Mouse (Mus musculus) neural tube, embryonic 14.5 days (tissue): ENCODE measurements around the gene Apol6. TPM values are rescaled to one million over a fixed set of nuclear protein-coding genes. Genes with fewer than 3 reads are reported as not detected.

Experiments used
- ATAC-seq: fragments of 200-750 bp; cut with Nextera tagmentation; 2 replicates; pipeline ENCODE4 v1.8.0; 2017; ENCODE audit warnings: low read depth, mild to moderate bottlenecking, moderate TSS enrichment, moderate library complexity
- H3K27ac ChIP-seq: fragments of 300-500 bp; sonication (generic); 2 replicates; pipeline ENCODE4 v1.5.1; 2014; ENCODE audit warnings: low read depth, mild to moderate bottlenecking, control low read depth, low read length, moderate library complexity, mixed read lengths
- H3K27me3 ChIP-seq: fragments of 300-500 bp; sonication (generic); 2 replicates; pipeline ENCODE4 v1.6.1; 2014; ENCODE audit warnings: low read length; ENCODE audit not compliant: control insufficient read depth, insufficient read depth
- H3K36me3 ChIP-seq: fragments of 300-500 bp; sonication (generic); 2 replicates; pipeline ENCODE4 v1.6.1; 2014; ENCODE audit warnings: low read length, mixed read lengths; ENCODE audit not compliant: control insufficient read depth, insufficient read depth
- H3K4me1 ChIP-seq: fragments of 300-500 bp; sonication (generic); 2 replicates; pipeline ENCODE4 v1.6.1; 2014; ENCODE audit warnings: low read length; ENCODE audit not compliant: control insufficient read depth, insufficient read depth
- H3K4me2 ChIP-seq: fragments of 300-500 bp; sonication (generic); 2 replicates; pipeline ENCODE4 v1.6.1; 2014; ENCODE audit warnings: mild to moderate bottlenecking, low read depth, low read length, control low read depth
- H3K4me3 ChIP-seq: fragments of 300-500 bp; sonication (generic); 2 replicates; pipeline ENCODE4 v1.5.1; 2014; ENCODE audit warnings: low read depth, low read length, control low read depth, mixed read lengths
- H3K9ac ChIP-seq: fragments of 300-500 bp; sonication (generic); replicated peaks from 2 replicates; pipeline ENCODE4 v1.6.1; 2014; ENCODE audit warnings: low read depth, mild to moderate bottlenecking, control low read depth, low read length, mixed read lengths
- H3K9me3 ChIP-seq: fragments of 300-500 bp; sonication (generic); 2 replicates; pipeline ENCODE4 v1.6.1; 2016; ENCODE audit warnings: low read length; ENCODE audit not compliant: control insufficient read depth
- WGBS: fragments of 180-500 bp; shearing (Covaris S2); extraction: QIAGEN DNeasy Blood & Tissue Kit; methylation state at CpG from one replicate; pipeline ENCODE4 v1.1.7; 2014; 5-methylcytosine and 5-hydroxymethylcytosine counted together
- polyA plus RNA-seq: library from polyadenylated mRNA; unstranded; fragments of >200 nt; fragmentation: Nextera tagmentation; extraction: Ambion mirVana; gene quantifications from 2 replicates; pipeline ENCODE4 v1.2.1, GENCODE M21; 2014

The Apol6 gene
- polyA plus RNA-seq, 1 experiment from 2014 or later = 0.08 TPM

DNA sequence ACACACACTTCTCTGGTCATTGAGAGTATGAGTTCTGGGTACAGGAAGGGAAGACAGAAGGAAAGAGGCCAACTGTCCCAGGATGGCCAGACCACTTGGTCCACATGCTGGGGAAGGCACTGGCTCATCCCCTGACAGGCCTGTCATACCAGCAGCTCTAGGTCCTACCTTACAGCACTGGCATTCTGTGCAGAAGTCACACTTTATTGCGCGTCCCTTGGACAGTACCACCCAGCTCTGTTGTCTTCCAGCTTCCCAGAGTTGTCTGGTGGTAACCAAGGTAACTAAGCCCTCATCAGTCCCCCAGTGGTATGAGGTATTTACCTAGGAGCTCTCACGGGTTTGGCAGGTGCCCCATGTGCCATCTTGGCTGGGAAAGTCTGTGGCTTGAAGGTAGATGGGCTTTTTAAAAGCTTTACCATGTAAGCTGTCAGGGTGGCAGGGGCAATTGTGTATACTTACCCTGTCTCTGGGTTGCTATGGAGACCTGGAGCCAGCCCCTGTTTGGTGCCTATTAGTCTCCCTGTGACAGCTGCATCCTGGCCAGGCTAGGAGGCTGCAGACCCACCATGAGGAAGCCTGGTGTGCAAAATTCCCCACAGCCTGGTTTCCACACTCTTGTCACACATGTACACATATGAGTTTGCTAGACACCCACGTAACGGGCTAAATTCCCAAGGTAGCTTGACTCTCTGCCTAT lies 18.5 kb upstream of the Apol6 start:
- peak; percentile 51; the same call in 1 of the 2 replicates for ATAC-seq

DNA sequence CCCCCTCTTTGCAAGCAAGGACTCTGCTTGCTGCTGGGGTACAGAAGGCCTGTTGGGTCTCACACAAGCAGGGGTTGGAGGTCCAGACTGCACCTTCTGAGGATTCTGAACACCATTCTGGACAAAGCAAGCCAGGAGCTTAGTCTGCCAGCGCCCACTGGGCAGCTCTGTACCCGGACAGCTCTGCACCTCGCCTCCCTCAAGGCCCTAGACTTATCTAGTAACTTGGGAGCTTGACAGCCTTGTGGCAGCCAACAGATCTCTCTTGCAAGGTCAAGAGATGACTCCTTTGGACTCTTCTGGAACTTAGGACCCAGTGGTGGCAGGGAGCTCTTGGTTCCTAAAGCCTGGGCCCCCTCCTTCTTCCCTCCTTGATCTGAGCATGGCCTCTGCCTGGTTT lies 17.4 kb upstream of the Apol6 start:
- Histone ChIP-seq H3K36me3 (no peaks in the 10 kb centered on the region), H3K9ac (no peak overlapping the region), H3K4me1 (no peaks in the 10 kb centered on the region), H3K9me3 (no peaks in the 10 kb centered on the region), H3K27me3 (no peaks in the 10 kb centered on the region), H3K4me3 (no peak overlapping the region), H3K4me2 (no peak overlapping the region), H3K27ac (no peak overlapping the region)
- WGBS = 88% methylated on average over 3 of the region's 3 CpGs
- ATAC-seq = no peak

More for the DNA sequence above, 18.5 kb upstream of the Apol6 start:
- no peaks in the 10 kb centered on the region for H3K36me3 ChIP-seq
- no peaks in the 10 kb centered on the region for H3K4me1 ChIP-seq
- 55% methylated on average over 5 of the region's 5 CpGs for WGBS
- H3K4me3 ChIP-seq = no peak overlapping the region
- H3K27me3 ChIP-seq = no peaks in the 10 kb centered on the region
- no peak overlapping the region for H3K9ac ChIP-seq
- H3K27ac ChIP-seq = no peak overlapping the region
- H3K4me2 ChIP-seq = no peak overlapping the region
- H3K9me3 ChIP-seq = no peaks in the 10 kb centered on the region

DNA sequence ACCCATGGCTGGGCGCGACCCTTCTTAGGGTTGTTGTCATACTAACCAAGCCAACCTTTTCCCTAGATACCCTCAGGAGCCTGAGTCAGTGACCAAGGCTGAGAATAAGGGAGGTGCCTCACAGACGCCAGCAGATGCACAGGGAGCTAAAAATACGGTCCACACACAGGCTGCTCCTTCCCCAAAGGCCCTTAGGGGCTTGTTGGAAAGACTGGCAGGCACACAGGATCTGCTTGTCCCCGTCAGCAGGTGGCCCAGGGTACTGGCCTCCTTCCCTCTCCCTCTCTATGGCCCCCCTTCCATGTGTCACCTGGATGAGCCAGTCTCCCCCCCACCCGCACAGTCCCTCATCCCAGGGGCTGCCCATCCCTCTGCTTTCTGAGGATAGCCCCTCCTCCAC lies 16.9 kb upstream of the Apol6 start:
- no peak overlapping the region for H3K27ac ChIP-seq
- no peaks in the 10 kb centered on the region for H3K9me3 ChIP-seq
- no peak overlapping the region for H3K4me2 ChIP-seq
- no peaks in the 10 kb centered on the region for H3K27me3 ChIP-seq
- H3K4me1 ChIP-seq = no peaks in the 10 kb centered on the region
- 67% methylated on average over 6 of the region's 6 CpGs for WGBS
- no peaks in the 10 kb centered on the region for H3K36me3 ChIP-seq
- ATAC-seq = no peak; the same call in 1 of the 2 replicates
- no peak overlapping the region for H3K4me3 ChIP-seq
- H3K9ac ChIP-seq = no peak overlapping the region

DNA sequence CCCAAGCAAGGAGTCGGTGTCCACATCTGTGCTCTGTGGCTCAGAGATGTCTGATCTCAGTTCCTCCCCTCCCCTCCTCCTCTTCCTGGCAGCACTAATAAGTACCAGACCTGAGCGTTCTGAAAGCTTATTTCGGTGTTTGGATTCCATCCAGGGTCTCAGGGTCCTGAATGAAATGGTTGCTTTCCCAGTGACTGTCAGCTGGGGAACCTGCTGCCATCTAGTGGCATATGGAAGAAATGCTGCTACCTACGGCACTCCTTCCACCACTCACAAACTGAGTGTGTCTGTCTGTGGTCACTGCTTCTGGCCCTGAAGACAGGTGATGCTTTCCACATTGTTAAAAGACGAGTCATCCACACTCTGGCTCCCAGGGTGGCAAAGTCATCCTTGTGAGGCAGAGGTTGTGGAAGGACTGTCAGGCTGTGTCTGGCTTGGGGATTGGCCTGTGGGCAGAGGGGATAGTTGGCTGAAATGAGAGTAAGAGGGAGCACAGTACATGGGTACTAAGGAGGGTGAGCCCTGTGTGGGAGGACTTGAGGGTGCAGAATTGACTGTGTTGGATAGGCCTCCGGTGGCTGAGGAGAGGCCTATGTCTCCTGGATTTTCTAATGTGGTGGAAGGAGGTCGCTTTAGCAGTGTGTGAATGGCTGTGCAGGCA lies 15.1 kb upstream of the Apol6 start:
- H3K9me3 ChIP-seq = no peaks in the 10 kb centered on the region
- no peak overlapping the region for H3K4me2 ChIP-seq
- no peaks in the 10 kb centered on the region for H3K4me1 ChIP-seq
- H3K27me3 ChIP-seq = no peaks in the 10 kb centered on the region
- no peaks in the 10 kb centered on the region for H3K36me3 ChIP-seq
- 33% methylated on average over 7 of the region's 7 CpGs for WGBS
- H3K4me3 ChIP-seq = no peak overlapping the region
- ATAC-seq = peak; percentile 46; the same call in 1 of the 2 replicates
- no peak overlapping the region for H3K27ac ChIP-seq
- no peak overlapping the region for H3K9ac ChIP-seq

DNA sequence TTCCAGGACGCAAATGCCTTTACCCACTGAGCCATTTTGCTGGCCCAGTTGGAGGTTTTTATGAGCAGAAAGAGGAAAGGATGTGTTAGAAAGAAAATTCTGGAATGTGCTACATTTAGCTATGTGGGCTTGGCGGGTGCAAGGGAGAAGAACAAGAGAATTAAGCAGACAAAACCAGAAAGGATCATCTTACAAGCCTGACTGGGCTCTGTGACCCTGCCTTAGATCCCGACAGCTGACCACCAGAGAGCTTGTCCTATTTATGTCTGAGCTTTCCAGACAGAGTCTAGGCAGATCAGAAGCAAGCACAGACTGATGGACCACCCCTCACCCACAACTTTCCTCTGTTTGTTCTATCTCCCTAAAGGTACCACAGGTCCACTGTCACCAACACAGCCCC lies 13.3 kb upstream of the Apol6 start:
- H3K4me3 ChIP-seq = no peak overlapping the region
- WGBS = 62% methylated on average over 3 of the region's 3 CpGs
- H3K4me2 ChIP-seq = no peak overlapping the region
- no peaks in the 10 kb centered on the region for H3K27me3 ChIP-seq
- no peak overlapping the region for H3K27ac ChIP-seq
- H3K4me1 ChIP-seq = no peaks in the 10 kb centered on the region
- no peaks in the 10 kb centered on the region for H3K36me3 ChIP-seq
- no peak for ATAC-seq
- no peak overlapping the region for H3K9ac ChIP-seq
- no peaks in the 10 kb centered on the region for H3K9me3 ChIP-seq

DNA sequence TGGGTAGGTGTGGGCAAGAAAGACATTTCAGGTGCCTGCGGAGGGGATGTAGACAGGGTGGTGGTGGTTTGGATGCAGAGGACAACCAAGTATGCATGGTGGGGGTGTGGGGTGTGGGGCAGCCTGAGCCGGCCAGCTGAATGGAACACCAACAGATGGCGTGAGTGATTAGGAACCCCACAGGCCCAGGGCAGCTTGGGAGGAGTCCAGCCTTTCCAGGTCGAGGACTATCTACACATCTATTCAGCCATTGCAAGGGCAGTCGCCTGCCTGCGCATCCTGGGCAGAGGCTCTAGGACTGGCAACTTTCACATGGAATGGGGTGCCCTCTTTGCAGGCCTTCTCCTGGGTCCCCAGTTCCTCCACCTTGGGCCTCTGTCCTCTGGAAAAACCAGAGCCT lies 10.0 kb upstream of the Apol6 start:
- H3K27me3 ChIP-seq = no peaks in the 10 kb centered on the region
- 76% methylated on average over 6 of the region's 6 CpGs for WGBS
- H3K4me3 ChIP-seq = no peak overlapping the region
- no peak overlapping the region for H3K9ac ChIP-seq
- H3K9me3 ChIP-seq = no peaks in the 10 kb centered on the region
- H3K27ac ChIP-seq = no peak overlapping the region
- no peak overlapping the region for H3K4me2 ChIP-seq
- no peaks in the 10 kb centered on the region for H3K36me3 ChIP-seq
- 0 out of 2 replicates have a peak, but pooled peaks cover 2% of the 10 kb centered on the region for H3K4me1 ChIP-seq
- ATAC-seq = no peak

DNA sequence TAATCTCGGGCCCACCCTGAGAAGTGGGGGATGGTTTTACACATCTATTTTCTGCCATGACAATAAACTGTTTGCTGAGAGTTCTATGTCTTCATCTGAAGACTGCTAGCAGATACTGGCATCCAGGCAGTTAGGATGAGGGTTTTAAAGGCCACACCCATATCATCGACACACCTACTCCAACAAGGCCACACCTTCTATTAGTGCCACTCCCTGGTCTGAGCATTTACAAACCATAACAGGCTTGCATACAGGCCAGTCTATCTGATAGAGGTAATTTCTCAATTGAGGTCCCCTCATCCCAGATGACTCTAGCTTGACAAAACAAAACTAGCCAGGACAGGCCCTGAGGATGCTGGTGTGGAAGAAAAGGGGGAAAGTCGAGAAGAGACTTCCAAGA lies 8.9 kb upstream of the Apol6 start:
- no peaks in the 10 kb centered on the region for H3K36me3 ChIP-seq
- no peaks in the 10 kb centered on the region for H3K9me3 ChIP-seq
- H3K4me1 ChIP-seq = 0 out of 2 replicates have a peak, but pooled peaks cover 2% of the 10 kb centered on the region
- ATAC-seq = no peak
- H3K27me3 ChIP-seq = no peaks in the 10 kb centered on the region
- no peak overlapping the region for H3K4me3 ChIP-seq
- WGBS = 81% methylated on average over 3 of the region's 3 CpGs
- no peak overlapping the region for H3K9ac ChIP-seq
- H3K27ac ChIP-seq = no peak overlapping the region
- no peak overlapping the region for H3K4me2 ChIP-seq

DNA sequence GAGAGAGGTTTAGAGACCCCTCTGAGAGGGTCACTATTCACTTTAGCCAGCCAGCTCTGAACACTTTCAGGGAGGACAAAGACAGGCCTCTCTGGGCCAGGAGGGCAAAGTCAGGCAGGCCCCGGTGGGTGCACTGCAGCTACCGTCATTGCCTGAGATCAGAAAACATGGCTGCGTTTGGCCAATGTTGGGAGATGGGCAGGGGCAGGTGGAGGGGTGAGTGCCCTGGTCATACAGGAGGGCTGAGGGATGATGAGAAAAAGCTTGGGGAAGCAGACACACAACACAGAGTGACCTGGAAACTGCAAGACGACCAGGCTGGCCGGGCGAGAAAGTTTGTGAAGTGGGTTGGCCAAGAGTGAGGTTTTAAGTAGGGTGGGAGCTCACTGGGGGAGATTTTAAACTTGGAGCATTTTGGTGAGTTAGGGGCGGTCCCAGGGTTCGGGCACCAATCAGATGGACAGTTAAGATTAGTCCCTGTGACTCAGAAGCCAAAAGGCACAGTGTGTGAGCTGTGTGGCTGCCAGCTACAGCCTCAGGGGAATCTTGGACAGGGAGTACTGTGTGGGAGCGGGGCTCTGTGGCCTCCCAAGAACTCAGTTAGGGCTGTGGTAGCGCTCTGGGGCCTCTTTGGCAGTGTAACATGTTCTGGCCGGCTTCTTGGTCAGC lies 8.1 kb upstream of the Apol6 start:
- 67% methylated on average over 11 of the region's 11 CpGs for WGBS

DNA sequence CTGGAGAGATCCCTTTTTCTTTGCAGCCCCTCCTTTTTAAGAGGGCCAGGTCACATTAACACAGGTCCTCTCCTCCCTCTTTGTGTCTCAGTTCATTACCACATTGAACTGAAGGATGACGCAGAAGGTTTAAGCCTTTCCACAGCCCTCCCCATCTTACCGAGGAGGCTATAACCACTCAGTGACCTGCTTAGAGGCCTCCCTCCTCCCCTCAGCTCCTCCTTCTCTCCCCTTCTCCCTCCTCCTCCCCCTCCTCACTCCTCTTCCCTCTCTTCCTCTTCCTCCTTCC lies 7.6 kb upstream of the Apol6 start:
- H3K4me1 ChIP-seq = 0 out of 2 replicates have a peak, but pooled peaks cover 2% of the 10 kb centered on the region
- no peak overlapping the region for H3K9ac ChIP-seq
- H3K36me3 ChIP-seq = no peaks in the 10 kb centered on the region
- H3K27me3 ChIP-seq = no peaks in the 10 kb centered on the region
- no peak for ATAC-seq
- no peak overlapping the region for H3K4me2 ChIP-seq
- no peak overlapping the region for H3K4me3 ChIP-seq
- no peaks in the 10 kb centered on the region for H3K9me3 ChIP-seq
- H3K27ac ChIP-seq = peak overlapping the region; percentile 40
- 49% methylated on average over 2 of the region's 2 CpGs for WGBS

More for the DNA sequence above, 8.1 kb upstream of the Apol6 start:
- ATAC-seq = no peak
- no peak overlapping the region for H3K4me3 ChIP-seq
- H3K36me3 ChIP-seq = no peaks in the 10 kb centered on the region
- H3K27ac ChIP-seq = no peak overlapping the region
- no peaks in the 10 kb centered on the region for H3K9me3 ChIP-seq
- H3K4me2 ChIP-seq = no peak overlapping the region
- no peaks in the 10 kb centered on the region for H3K27me3 ChIP-seq
- 0 out of 2 replicates have a peak, but pooled peaks cover 2% of the 10 kb centered on the region for H3K4me1 ChIP-seq
- H3K9ac ChIP-seq = no peak overlapping the region
